Mouse (Mus musculus): ENCODE measurements around the gene Asic2.

Asic2 gene

GRCm38 (mm10) chr11:81202578-81202977 lies 765.7 kb downstream of the Asic2 start:
- peak; percentile 48 for DNase-seq (ENCODE audit: low read depth, low spot score)

- no peak for DNase-seq (ENCODE audit: low read depth, low spot score)
Measured at GRCm38 (mm10) chr11:81193856-81194255, 774.4 kb downstream of the Asic2 start.

GRCm38 (mm10) chr11:81192155-81192554 lies 776.1 kb downstream of the Asic2 start:
- no peak for DNase-seq (ENCODE audit: low read depth, low spot score)

GRCm38 (mm10) chr11:81189103-81189502 lies 779.2 kb downstream of the Asic2 start:
- DNase-seq (ENCODE audit: low read depth, low spot score), result peak; percentile 83

GRCm38 (mm10) chr11:81187851-81188250 lies 780.4 kb downstream of the Asic2 start:
- peak; percentile 82 for DNase-seq (ENCODE audit: low read depth, low spot score)

GRCm38 (mm10) chr11:81184721-81185120 lies 783.5 kb downstream of the Asic2 start:
- DNase-seq (ENCODE audit: low read depth, low spot score), result no peak

- peak; percentile 75 for DNase-seq (ENCODE audit: low read depth, low spot score)
Measured at GRCm38 (mm10) chr11:81164890-81165289, 803.4 kb downstream of the Asic2 start.

GRCm38 (mm10) chr11:81163056-81163455 lies 805.2 kb downstream of the Asic2 start:
- no peak for DNase-seq (ENCODE audit: low read depth, low spot score)

GRCm38 (mm10) chr11:81153841-81154240 lies 814.4 kb downstream of the Asic2 start:
- DNase-seq (ENCODE audit: low read depth, low spot score), result peak; percentile 91

GRCm38 (mm10) chr11:81153161-81153840 lies 815.0 kb downstream of the Asic2 start:
- DNase-seq (ENCODE audit: low read depth, low spot score), result peak; percentile 89

- peak; percentile 76 for DNase-seq (ENCODE audit: low read depth, low spot score)
Measured at GRCm38 (mm10) chr11:81152460-81153160, 815.6 kb downstream of the Asic2 start.

- peak; percentile 66 for DNase-seq (ENCODE audit: low read depth, low spot score)
Measured at GRCm38 (mm10) chr11:81152021-81152385, 816.3 kb downstream of the Asic2 start.

GRCm38 (mm10) chr11:81151286-81152020 lies 816.8 kb downstream of the Asic2 start:
- DNase-seq (ENCODE audit: low read depth, low spot score), result no peak

- DNase-seq (ENCODE audit: low read depth, low spot score), result peak; percentile 79
Measured at GRCm38 (mm10) chr11:81150621-81151020, 817.6 kb downstream of the Asic2 start.

GRCm38 (mm10) chr11:81148423-81148822 lies 819.8 kb downstream of the Asic2 start:
- peak; percentile 41 for DNase-seq (ENCODE audit: low read depth, low spot score)

- no peak for DNase-seq (ENCODE audit: low read depth, low spot score)
Measured at GRCm38 (mm10) chr11:81146574-81147157, 821.6 kb downstream of the Asic2 start.

GRCm38 (mm10) chr11:81135141-81135540 lies 833.1 kb downstream of the Asic2 start:
- DNase-seq (ENCODE audit: low read depth, low spot score), result peak; percentile 76

GRCm38 (mm10) chr11:81133950-81134349 lies 834.3 kb downstream of the Asic2 start:
- no peak for DNase-seq (ENCODE audit: low read depth, low spot score)

GRCm38 (mm10) chr11:81132669-81133068 lies 835.6 kb downstream of the Asic2 start:
- peak; percentile 76 for DNase-seq (ENCODE audit: low read depth, low spot score)

GRCm38 (mm10) chr11:81124363-81124762 lies 843.9 kb downstream of the Asic2 start:
- peak; percentile 58 for DNase-seq (ENCODE audit: low read depth, low spot score)

GRCm38 (mm10) chr11:81120024-81120576 lies 848.2 kb downstream of the Asic2 start:
- DNase-seq (ENCODE audit: low read depth, low spot score), result no peak

- DNase-seq (ENCODE audit: low read depth, low spot score), result no peak
Measured at GRCm38 (mm10) chr11:81118055-81118454, 850.2 kb downstream of the Asic2 start.

All from brain, adult 2 months (tissue).